Mouse (Mus musculus) neural tube, embryonic 13.5 days (tissue): ENCODE results near the gene Ezr. TPM values are rescaled to one million over a fixed set of nuclear protein-coding genes. Genes with fewer than 3 reads are reported as not detected.
A peak's percentile ranks its signal among the peaks of the same experiment; 100 is the strongest.

Experiments
- ATAC-seq: fragments of 200-750 bp; cut with Nextera tagmentation; 2 replicates; pipeline ENCODE4 v1.8.0; 2017; ENCODE audit warnings: low read depth, mild to moderate bottlenecking, moderate TSS enrichment, moderate library complexity
- H3K27ac ChIP-seq: fragments of 300-500 bp; sonication (generic); replicated peaks from 2 replicates; pipeline ENCODE4 v1.5.1; 2015; ENCODE audit warnings: moderate library complexity, mild to moderate bottlenecking, inconsistent platforms
- H3K27me3 ChIP-seq: fragments of 300-500 bp; sonication (generic); 2 replicates; pipeline ENCODE4 v1.6.1; 2015; ENCODE audit warnings: mild to moderate bottlenecking, inconsistent platforms
- H3K36me3 ChIP-seq: fragments of 300-500 bp; sonication (generic); 2 replicates; pipeline ENCODE4 v1.6.1; 2015; ENCODE audit warnings: mild to moderate bottlenecking, inconsistent platforms
- H3K4me1 ChIP-seq: fragments of 300-500 bp; sonication (generic); replicated peaks from 2 replicates; pipeline ENCODE4 v1.6.1; 2015; ENCODE audit warnings: inconsistent platforms
- H3K4me2 ChIP-seq: fragments of 300-500 bp; sonication (generic); 2 replicates; pipeline ENCODE4 v1.6.1; 2015; ENCODE audit warnings: inconsistent platforms, mild to moderate bottlenecking, moderate library complexity
- H3K4me3 ChIP-seq: fragments of 300-500 bp; sonication (generic); 2 replicates; pipeline ENCODE4 v1.5.1; 2015; ENCODE audit warnings: mild to moderate bottlenecking, inconsistent platforms
- H3K9ac ChIP-seq: fragments of 300-500 bp; sonication (generic); 2 replicates; pipeline ENCODE4 v1.6.1; 2015; ENCODE audit warnings: moderate library complexity, mild to moderate bottlenecking, inconsistent platforms
- H3K9me3 ChIP-seq: fragments of 300-500 bp; sonication (generic); 2 replicates; pipeline ENCODE4 v1.6.1; 2016; ENCODE audit warnings: inconsistent platforms
- WGBS: fragments of 180-500 bp; shearing (Covaris S2); methylation state at CpG from one replicate; pipeline ENCODE4 v1.1.7; 2015; 5-methylcytosine and 5-hydroxymethylcytosine counted together
- polyA plus RNA-seq: library from polyadenylated mRNA; unstranded; fragments of >200 nt; fragmentation: Nextera tagmentation; extraction: Ambion mirVana; gene quantifications from 2 replicates; pipeline ENCODE4 v1.2.1, GENCODE M21; 2015

The Ezr gene
- polyA plus RNA-seq, 1 experiment from 2014 or later: 58.5 TPM

DNA sequence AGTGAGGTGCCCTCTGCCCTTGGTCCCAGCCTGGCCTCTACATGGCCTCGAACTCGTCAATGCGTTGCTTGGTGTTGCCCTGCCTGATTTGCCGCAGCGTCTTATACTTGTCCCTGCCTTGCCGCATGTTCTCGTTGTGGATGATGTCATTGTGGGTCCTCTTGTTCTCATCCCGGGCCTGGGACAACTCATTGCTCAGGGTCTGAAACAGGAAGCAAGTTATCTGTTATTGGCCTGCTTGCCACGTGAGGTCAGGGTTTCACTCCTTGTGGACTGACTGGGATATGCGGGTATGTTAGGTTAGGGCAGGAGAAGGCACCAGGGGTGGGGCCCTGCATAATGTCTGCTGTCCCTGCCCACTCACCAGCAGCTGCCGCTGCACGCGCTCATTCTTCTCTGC is 43.3 kb downstream of the Ezr start:
- Histone ChIP-seq H3K27me3 (no peaks in the 10 kb centered on the region), H3K36me3 (peaks cover 21% of the 10 kb centered on the region; the same call in 1 of the 2 replicates), H3K9ac (no peak overlapping the region), H3K4me3 (no peak overlapping the region), H3K9me3 (no peaks in the 10 kb centered on the region), H3K4me1 (peaks cover 56% of the 10 kb centered on the region), H3K27ac (no peak overlapping the region), H3K4me2 (no peak overlapping the region)
- no peak for ATAC-seq
- WGBS: 90% methylated on average over 13 of the region's 13 CpGs

DNA sequence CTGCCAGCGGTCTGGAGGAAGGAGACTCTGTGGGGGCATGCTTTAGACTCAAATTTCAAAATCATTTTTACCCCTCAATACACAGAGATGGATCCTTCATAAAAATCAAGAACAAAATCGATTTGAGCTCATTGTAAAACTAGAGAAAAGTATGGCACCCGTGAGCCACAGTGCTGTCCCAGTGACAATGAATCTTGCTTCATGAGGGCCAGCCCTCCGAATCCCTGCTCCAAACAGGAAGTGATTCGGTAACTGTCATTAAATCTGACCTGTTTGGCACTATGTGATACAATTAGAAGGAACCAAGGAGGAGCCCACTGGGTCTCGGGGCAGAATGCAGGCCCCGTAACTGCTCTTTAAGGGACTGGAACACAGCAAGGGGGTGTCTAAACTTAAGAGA is 43.7 kb downstream of the Ezr start:
- Histone ChIP-seq H3K27me3 (no peaks in the 10 kb centered on the region), H3K9ac (no peak overlapping the region), H3K36me3 (peaks cover 21% of the 10 kb centered on the region; the same call in 1 of the 2 replicates), H3K9me3 (no peaks in the 10 kb centered on the region), H3K4me1 (peaks cover 52% of the 10 kb centered on the region), H3K4me2 (no peak overlapping the region), H3K4me3 (no peak overlapping the region), H3K27ac (no peak overlapping the region; the same call in 1 of the 2 replicates)
- ATAC-seq: no peak
- 85% methylated on average over 7 of the region's 7 CpGs for WGBS

DNA sequence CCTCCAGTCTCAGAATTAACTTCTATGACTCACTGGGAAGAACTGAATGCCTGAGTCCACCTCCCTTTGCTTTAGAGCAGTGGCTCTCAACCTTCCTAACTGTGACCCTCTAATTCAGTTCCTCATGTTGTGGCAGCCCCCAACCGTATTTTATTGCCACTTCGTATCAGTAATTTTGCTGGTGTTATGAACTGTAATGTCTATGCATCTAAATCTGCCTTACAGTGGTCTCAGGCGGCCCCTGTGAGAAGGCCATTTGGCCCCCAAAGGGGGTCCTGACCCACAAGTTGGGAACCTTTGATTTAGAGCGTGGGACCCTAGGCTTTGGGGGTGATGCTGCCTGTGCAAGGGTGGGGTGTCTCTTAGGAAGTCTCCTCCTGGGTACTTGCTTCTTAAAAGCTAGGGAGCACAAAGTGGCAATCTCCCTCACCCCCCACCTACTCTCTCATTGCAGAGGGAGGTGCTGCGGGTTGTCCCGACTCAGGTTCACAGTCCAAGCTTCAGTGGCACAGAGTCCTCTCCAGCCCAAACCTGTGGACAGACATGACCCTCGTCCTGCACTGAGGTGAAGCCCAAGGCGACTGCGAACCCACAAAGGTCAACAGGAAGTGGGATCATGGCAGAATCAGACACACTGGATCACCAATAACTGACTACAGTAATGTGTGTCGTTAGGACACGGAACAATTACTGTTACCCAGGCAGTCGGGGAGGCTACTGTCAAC is 45.1 kb downstream of the Ezr start:
- WGBS: 78% methylated on average over 12 of the region's 12 CpGs
- Histone ChIP-seq H3K9ac (no peak overlapping the region), H3K27me3 (no peaks in the 10 kb centered on the region), H3K4me1 (peaks cover 38% of the 10 kb centered on the region), H3K27ac (no peak overlapping the region), H3K36me3 (peaks cover 21% of the 10 kb centered on the region; the same call in 1 of the 2 replicates), H3K4me2 (no peak overlapping the region), H3K9me3 (no peaks in the 10 kb centered on the region), H3K4me3 (no peak overlapping the region)
- ATAC-seq: no peak

DNA sequence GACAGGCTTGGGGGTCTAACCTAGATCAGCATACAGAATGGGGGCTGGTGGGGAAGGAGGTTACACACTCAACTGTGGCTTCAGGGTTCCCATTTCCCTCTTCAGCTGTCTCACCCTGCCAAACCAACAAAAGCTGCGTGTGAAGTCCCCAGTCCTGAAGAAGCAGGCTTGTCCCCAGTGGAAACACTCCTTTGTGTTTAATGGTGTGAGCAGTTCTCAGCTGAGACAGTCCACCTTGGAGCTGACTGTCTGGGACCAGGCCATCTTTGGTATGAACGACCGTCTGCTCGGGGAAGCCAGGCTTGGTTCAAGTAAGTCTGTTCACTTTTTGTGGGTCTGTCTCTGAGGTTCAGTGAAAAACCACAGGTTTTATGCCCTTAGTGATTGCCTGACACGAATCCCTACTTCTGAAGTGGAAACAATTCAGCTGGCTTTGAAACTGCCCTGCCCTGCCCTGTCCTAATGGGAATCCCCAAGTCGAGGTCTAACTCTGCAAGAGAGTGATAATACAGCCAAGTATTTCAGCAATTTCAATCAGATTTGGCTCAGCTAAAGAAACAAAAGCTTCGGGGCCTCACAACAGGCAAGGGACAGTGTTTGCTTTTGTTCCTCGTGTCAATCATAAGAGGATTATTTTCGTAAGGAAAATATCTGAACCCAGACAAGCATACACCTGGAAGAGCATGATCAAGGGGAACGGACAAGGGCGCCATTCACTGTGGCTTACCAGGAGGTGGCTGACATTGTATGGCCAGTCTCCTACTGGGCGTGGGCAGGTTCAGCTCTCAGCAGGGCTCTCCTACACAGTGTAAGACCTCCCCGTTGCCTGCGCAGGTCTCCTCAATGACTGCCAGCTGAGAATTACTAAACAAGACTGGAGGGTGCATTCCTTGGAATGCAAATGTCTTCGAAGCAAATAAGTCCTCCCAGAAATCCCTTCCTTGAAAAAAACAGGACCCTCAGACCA is 46.0 kb downstream of the Ezr start:
- H3K4me1 ChIP-seq: peaks cover 29% of the 10 kb centered on the region
- no peaks in the 10 kb centered on the region for H3K27me3 ChIP-seq
- H3K9ac ChIP-seq: no peak overlapping the region
- peaks cover 21% of the 10 kb centered on the region; the same call in 1 of the 2 replicates for H3K36me3 ChIP-seq
- H3K4me3 ChIP-seq: no peak overlapping the region
- no peak for ATAC-seq
- no peak overlapping the region for H3K4me2 ChIP-seq
- no peaks in the 10 kb centered on the region for H3K9me3 ChIP-seq
- H3K27ac ChIP-seq: no peak overlapping the region
- 40% methylated on average over 15 of the region's 15 CpGs for WGBS

GRCm38 (mm10) chr17:6734746-6735441 is 47.7 kb downstream of the Ezr start:
- Histone ChIP-seq H3K9ac (no peak overlapping the region), H3K27ac (no peak overlapping the region), H3K4me3 (no peak overlapping the region), H3K9me3 (no peaks in the 10 kb centered on the region), H3K4me2 (no peak overlapping the region), H3K36me3 (peaks cover 12% of the 10 kb centered on the region; the same call in 1 of the 2 replicates), H3K4me1 (peaks cover 17% of the 10 kb centered on the region; the same call in 1 of the 2 replicates), H3K27me3 (no peaks in the 10 kb centered on the region)
- ATAC-seq: no peak
- WGBS: 89% methylated on average over 12 of the region's 12 CpGs

GRCm38 (mm10) chr17:6733322-6733875 is 49.2 kb downstream of the Ezr start:
- H3K4me1 ChIP-seq: peaks cover 23% of the 10 kb centered on the region; the same call in 1 of the 2 replicates
- H3K27ac ChIP-seq: no peak overlapping the region
- 90% methylated on average over 10 of the region's 10 CpGs for WGBS
- H3K4me3 ChIP-seq: no peak overlapping the region
- H3K9me3 ChIP-seq: no peaks in the 10 kb centered on the region
- no peaks in the 10 kb centered on the region for H3K36me3 ChIP-seq
- ATAC-seq: no peak
- H3K9ac ChIP-seq: no peak overlapping the region
- no peak overlapping the region for H3K4me2 ChIP-seq
- no peaks in the 10 kb centered on the region for H3K27me3 ChIP-seq

DNA sequence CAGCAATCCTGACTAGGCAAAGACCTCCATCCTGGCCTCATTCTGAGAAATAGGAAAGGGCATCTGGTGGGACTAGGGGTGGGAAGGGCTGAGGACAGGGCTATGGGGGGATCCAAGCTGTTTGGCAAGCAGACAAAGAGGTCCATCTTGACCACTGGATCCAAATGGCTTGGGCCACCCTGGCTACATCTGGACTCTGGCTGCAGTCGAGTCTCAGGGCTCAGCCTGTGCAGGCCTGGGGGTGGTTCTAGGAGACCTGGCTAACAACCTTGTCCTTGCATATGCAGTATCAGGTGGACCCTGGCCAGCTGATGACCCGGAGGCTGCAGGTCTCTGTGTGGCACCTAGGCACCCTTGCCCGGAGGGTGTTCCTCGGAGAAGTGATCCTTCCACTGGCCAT is 49.9 kb downstream of the Ezr start:
- Histone ChIP-seq H3K4me3 (no peak overlapping the region), H3K4me2 (no peak overlapping the region), H3K9ac (no peak overlapping the region), H3K36me3 (no peaks in the 10 kb centered on the region), H3K27me3 (no peaks in the 10 kb centered on the region), H3K4me1 (peaks cover 23% of the 10 kb centered on the region; the same call in 1 of the 2 replicates), H3K27ac (no peak overlapping the region), H3K9me3 (no peaks in the 10 kb centered on the region)
- ATAC-seq: no peak
- 96% methylated on average over 4 of the region's 4 CpGs for WGBS

DNA sequence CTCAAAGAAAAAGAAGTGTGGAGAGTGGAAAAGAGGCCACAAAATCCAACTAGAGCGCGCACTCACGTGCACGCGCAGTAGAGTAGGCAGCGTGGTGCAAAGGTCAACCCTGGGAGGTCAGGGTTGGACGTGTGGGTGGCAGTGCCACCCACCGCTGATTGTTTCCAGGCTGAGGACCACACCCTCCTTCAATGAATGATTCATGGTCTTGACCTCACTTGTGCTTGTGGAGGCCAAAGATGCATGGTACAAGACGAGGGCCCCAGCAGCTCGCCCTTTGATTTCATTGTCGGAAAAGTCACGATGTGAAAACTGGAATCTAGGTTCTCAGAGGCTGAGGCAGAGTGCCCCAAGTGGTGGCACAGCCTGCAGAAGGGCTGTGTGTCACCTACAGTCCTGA is 51.0 kb downstream of the Ezr start:
- Histone ChIP-seq H3K4me3 (no peak overlapping the region), H3K9me3 (no peaks in the 10 kb centered on the region), H3K4me2 (no peak overlapping the region), H3K36me3 (no peaks in the 10 kb centered on the region), H3K4me1 (peaks cover 16% of the 10 kb centered on the region; the same call in 1 of the 2 replicates), H3K27ac (no peak overlapping the region), H3K9ac (no peak overlapping the region), H3K27me3 (no peaks in the 10 kb centered on the region)
- ATAC-seq: no peak
- 84% methylated on average over 12 of the region's 12 CpGs for WGBS

DNA sequence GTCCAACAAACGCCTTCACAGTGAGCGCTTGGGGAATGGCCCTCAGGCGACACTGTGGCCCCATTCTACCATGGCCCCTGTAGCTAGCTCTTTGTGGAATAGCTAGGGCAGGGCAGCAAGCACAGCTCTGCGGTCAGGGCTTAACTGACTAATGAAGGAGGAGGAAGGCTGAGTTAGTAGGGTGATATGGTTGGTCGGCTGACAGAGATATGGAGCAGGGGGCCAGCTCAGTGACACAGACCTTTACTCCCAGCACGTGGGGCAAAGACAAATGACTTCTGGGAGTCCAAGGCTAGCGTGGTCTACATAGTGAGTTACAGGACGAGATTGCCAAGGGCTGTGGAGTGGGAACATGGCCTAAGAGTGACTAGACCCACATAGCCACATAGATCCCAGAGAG is 51.5 kb downstream of the Ezr start:
- 82% methylated on average over 8 of the region's 8 CpGs for WGBS
- Histone ChIP-seq H3K36me3 (no peaks in the 10 kb centered on the region), H3K27ac (no peak overlapping the region), H3K9me3 (no peaks in the 10 kb centered on the region), H3K4me1 (peaks cover 10% of the 10 kb centered on the region; the same call in 1 of the 2 replicates), H3K27me3 (no peaks in the 10 kb centered on the region), H3K9ac (no peak overlapping the region), H3K4me2 (no peak overlapping the region), H3K4me3 (no peak overlapping the region)
- ATAC-seq: no peak

GRCm38 (mm10) chr17:6729244-6729742 is 53.3 kb downstream of the Ezr start:
- peak overlapping the region; percentile 46 for H3K27ac ChIP-seq
- no peaks in the 10 kb centered on the region for H3K27me3 ChIP-seq
- H3K9me3 ChIP-seq: no peaks in the 10 kb centered on the region
- no peak overlapping the region for H3K4me2 ChIP-seq
- H3K36me3 ChIP-seq: no peaks in the 10 kb centered on the region
- no peak overlapping the region for H3K9ac ChIP-seq
- WGBS: 15% methylated on average over 6 of the region's 6 CpGs
- peaks cover 6% of the 10 kb centered on the region; the same call in 1 of the 2 replicates for H3K4me1 ChIP-seq
- H3K4me3 ChIP-seq: no peak overlapping the region
- ATAC-seq: peak; percentile 43

DNA sequence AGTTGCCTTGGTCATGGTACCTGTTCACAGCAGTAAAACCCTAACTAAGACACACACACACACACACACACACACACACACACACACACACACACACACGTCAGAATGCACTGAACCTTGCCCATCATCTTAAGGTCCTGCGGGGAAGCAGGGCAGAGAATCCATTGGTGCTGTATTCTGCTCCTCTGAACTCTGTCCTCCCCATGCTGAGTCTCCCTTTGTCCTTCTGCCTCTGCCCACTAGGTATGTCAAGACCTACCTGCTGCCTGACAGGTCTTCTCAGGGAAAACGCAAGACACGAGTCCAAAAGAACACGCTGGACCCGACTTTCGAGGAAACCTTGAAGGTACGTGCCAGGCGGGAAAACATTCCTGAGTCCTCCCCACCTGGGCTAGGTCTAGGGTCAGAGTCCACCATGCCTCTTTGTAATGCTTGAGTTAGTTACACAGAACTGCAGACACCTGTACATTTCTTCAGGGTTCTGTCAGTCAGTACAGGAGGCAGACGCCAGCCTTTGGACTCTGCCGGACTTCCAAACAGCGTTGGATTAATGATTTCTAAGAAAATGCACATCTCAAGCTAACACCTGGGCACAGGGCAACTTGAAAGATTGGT is 54.5 kb downstream of the Ezr start:
- Histone ChIP-seq H3K27ac (no peak overlapping the region), H3K36me3 (no peaks in the 10 kb centered on the region), H3K9me3 (no peaks in the 10 kb centered on the region), H3K9ac (no peak overlapping the region), H3K4me1 (peaks cover 6% of the 10 kb centered on the region; the same call in 1 of the 2 replicates), H3K4me3 (no peak overlapping the region), H3K4me2 (no peak overlapping the region), H3K27me3 (no peaks in the 10 kb centered on the region)
- no peak for ATAC-seq
- WGBS: 96% methylated on average over 12 of the region's 12 CpGs
